Mouse (Mus musculus) adrenal gland, adult 18-20 months (tissue): ENCODE results near the gene Olfr1231. TPM values are rescaled to one million over a fixed set of nuclear protein-coding genes. Genes with fewer than 3 reads are reported as not detected.

Experiments used
- DNase-seq, 2 experiments: peaks; one replicate each; pipeline ENCODE4 v3.0.0; 2021 to 2022; ENCODE audit warnings: low spot score in 2 of 2
- long read RNA-seq, 2 experiments: library from polyadenylated mRNA; stranded (forward); transcript quantifications; one replicate each; pipeline ENCODE4 v2.0.0; 2021
- total RNA-seq, 2 experiments: library from RNA; stranded (reverse); gene quantifications; 1 replicate in 1 of 2; 2 replicates in 1 of 2; pipeline ENCODE4 v1.2.3; 2021

The Olfr1231 gene
- not detected for total RNA-seq
- long read RNA-seq, experiment 1: 0 reads
- long read RNA-seq, experiment 2: 0 reads

- no peak for DNase-seq
Observed at GRCm38 (mm10) chr2:89306974-89307373, at the start of gene Olfr1231. TSS of gene Olfr1231 (minus strand) at chr2:89307074.

- no peak for DNase-seq
Observed at GRCm38 (mm10) chr2:89342298-89342697, 35.4 kb upstream of the Olfr1231 start, which contains the start of gene Olfr1233. TSS of gene Olfr1233 (minus strand) at chr2:89342398.

GRCm38 (mm10) chr2:89329575-89329974, 22.7 kb upstream of the Olfr1231 start, which contains the start of gene Olfr1232:
TSS of gene Olfr1232 (minus strand) at chr2:89329675.
- DNase-seq: no peak

GRCm38 (mm10) chr2:89297168-89297567, 9.7 kb downstream of the Olfr1231 start, which contains the start of gene Olfr1230:
TSS of gene Olfr1230 (minus strand) at chr2:89297268.
- no peak for DNase-seq

GRCm38 (mm10) chr2:89287914-89288313, 19.0 kb downstream of the Olfr1231 start, which contains the start of gene Olfr1229:
TSS of gene Olfr1229 (minus strand) at chr2:89288014.
- no peak for DNase-seq

- no peak for DNase-seq
Observed at GRCm38 (mm10) chr2:89253962-89254361, 52.9 kb downstream of the Olfr1231 start, which contains the start of gene Olfr1228. TSS of gene Olfr1228 (minus strand) at chr2:89254062.

Other genes with a start within 250 kb of the Olfr1231 start
- not detected for gene Olfr1218, start 245.9 kb downstream of the Olfr1231 start, total RNA-seq
- not detected for gene Olfr1219, start 223.6 kb downstream of the Olfr1231 start, total RNA-seq
- gene Olfr1220, start 200.2 kb downstream of the Olfr1231 start, total RNA-seq: not detected
- not detected for gene Olfr1221, start 189.8 kb downstream of the Olfr1231 start, total RNA-seq
- gene Olfr1222, start 174.0 kb downstream of the Olfr1231 start, total RNA-seq: not detected
- gene Olfr1223, start 155.5 kb downstream of the Olfr1231 start, total RNA-seq: not detected
- not detected for gene Olfr1224-ps1, start 143.0 kb downstream of the Olfr1231 start, total RNA-seq
- gene Olfr1225, start 132.4 kb downstream of the Olfr1231 start, total RNA-seq: not detected
- not detected for gene Olfr1226, start 107.0 kb downstream of the Olfr1231 start, total RNA-seq
- gene Olfr1228, start 53.0 kb downstream of the Olfr1231 start, total RNA-seq: not detected
- gene Olfr1229, start 19.1 kb downstream of the Olfr1231 start, total RNA-seq: not detected
- gene Olfr1230, start 9.8 kb downstream of the Olfr1231 start, total RNA-seq: not detected
- not detected for gene Olfr1232, start 22.6 kb upstream of the Olfr1231 start, total RNA-seq
- not detected for gene Olfr1233, start 35.3 kb upstream of the Olfr1231 start, total RNA-seq
- not detected for gene Olfr1234, start 57.8 kb upstream of the Olfr1231 start, total RNA-seq
- gene Olfr1238, start 102.6 kb upstream of the Olfr1231 start, total RNA-seq: not detected
- gene Olfr1239, start 113.3 kb upstream of the Olfr1231 start, total RNA-seq: not detected
- not detected for gene Olfr1240, start 135.9 kb upstream of the Olfr1231 start, total RNA-seq
- not detected for gene Olfr1241, start 180.1 kb upstream of the Olfr1231 start, total RNA-seq
- not detected for gene Olfr1242, start 191.3 kb upstream of the Olfr1231 start, total RNA-seq
- not detected for gene Olfr1243, start 224.4 kb upstream of the Olfr1231 start, total RNA-seq